Mouse (Mus musculus) liver, embryonic 15.5 days (tissue): ENCODE data around the gene Olfr180. TPM values are rescaled to one million over a fixed set of nuclear protein-coding genes. Genes with fewer than 3 reads are reported as not detected.

Experiments used
- ATAC-seq: fragments of 200-750 bp; cut with Nextera tagmentation; 2 replicates; pipeline ENCODE4 v1.8.0; 2017; ENCODE audit warnings: moderate number of reproducible peaks, mild to moderate bottlenecking, moderate library complexity; ENCODE audit not compliant: insufficient read depth
- H3K27ac ChIP-seq: fragments of 300-500 bp; sonication (generic); replicated peaks from 2 replicates; pipeline ENCODE4 v1.5.1; 2015; ENCODE audit warnings: mild to moderate bottlenecking, inconsistent platforms
- H3K27me3 ChIP-seq: fragments of 300-500 bp; sonication (generic); 2 replicates; pipeline ENCODE4 v1.6.1; 2015; ENCODE audit warnings: mild to moderate bottlenecking, inconsistent platforms
- H3K36me3 ChIP-seq: fragments of 300-500 bp; sonication (generic); replicated peaks from 2 replicates; pipeline ENCODE4 v1.6.1; 2015; ENCODE audit warnings: moderate library complexity, mild to moderate bottlenecking, inconsistent platforms
- H3K4me1 ChIP-seq: fragments of 300-500 bp; sonication (generic); replicated peaks from 2 replicates; pipeline ENCODE4 v1.6.1; 2015; ENCODE audit warnings: inconsistent platforms
- H3K4me2 ChIP-seq: fragments of 300-500 bp; sonication (generic); 2 replicates; pipeline ENCODE4 v1.6.1; 2015; ENCODE audit warnings: moderate library complexity, mild to moderate bottlenecking, inconsistent platforms
- H3K4me3 ChIP-seq: fragments of 300-500 bp; sonication (generic); replicated peaks from 2 replicates; pipeline ENCODE4 v1.5.1; 2015; ENCODE audit warnings: mild to moderate bottlenecking, inconsistent platforms
- H3K9ac ChIP-seq: fragments of 300-500 bp; sonication (generic); 2 replicates; pipeline ENCODE4 v1.6.1; 2015; ENCODE audit warnings: moderate library complexity, mild to moderate bottlenecking, inconsistent platforms
- H3K9me3 ChIP-seq: fragments of 300-500 bp; sonication (generic); replicated peaks from 2 replicates; pipeline ENCODE4 v1.6.1; 2016; ENCODE audit warnings: inconsistent platforms
- WGBS: fragments of 180-500 bp; shearing (Covaris S2); methylation state at CpG from one replicate; pipeline ENCODE4 v1.1.7; 2015; ENCODE audit warnings: mixed read lengths; ENCODE audit not compliant: insufficient replicate concordance; 5-methylcytosine and 5-hydroxymethylcytosine counted together
- polyA plus RNA-seq: library from polyadenylated mRNA; unstranded; fragments of >200 nt; fragmentation: Nextera tagmentation; extraction: Ambion mirVana; gene quantifications from 2 replicates; pipeline ENCODE4 v1.2.1, GENCODE M21; 2015

Olfr180 gene
- not detected in 2 replicates for polyA plus RNA-seq

GRCm38 (mm10) chr16:58929292-58929691, at the start of gene Olfr180:
Gene Olfr180 (minus strand): TSS chr16:58929392.
- H3K36me3 ChIP-seq: no peaks in the 10 kb centered on the region
- no peak for ATAC-seq
- 42% methylated on average over 4 of the region's 4 CpGs for WGBS
- H3K9me3 ChIP-seq: no peaks in the 10 kb centered on the region
- no peak within 1 kb of the TSS for H3K4me2 ChIP-seq
- H3K4me1 ChIP-seq: no peaks in the 10 kb centered on the region
- no peak within 1 kb of the TSS for H3K27ac ChIP-seq
- H3K4me3 ChIP-seq: no peak within 1 kb of the TSS
- no peak within 1 kb of the TSS for H3K9ac ChIP-seq
- H3K27me3 ChIP-seq: no peaks in the 10 kb centered on the region

- H3K4me3 ChIP-seq: no peak within 1 kb of the TSS
- H3K4me1 ChIP-seq: no peaks in the 10 kb centered on the region
- no peak for ATAC-seq
- no peak within 1 kb of the TSS for H3K4me2 ChIP-seq
- H3K27me3 ChIP-seq: no peaks in the 10 kb centered on the region
- H3K9me3 ChIP-seq: no peaks in the 10 kb centered on the region
- 24% methylated on average over 1 of the region's 1 CpGs for WGBS
- no peak within 1 kb of the TSS for H3K9ac ChIP-seq
- H3K36me3 ChIP-seq: no peaks in the 10 kb centered on the region
- H3K27ac ChIP-seq: no peak within 1 kb of the TSS
These were observed 537 bp downstream of the Olfr180 start, which contains the start of gene Olfr181 for GRCm38 (mm10) chr16:58928655-58929054. Gene Olfr181 (minus strand): TSS chr16:58928755.

GRCm38 (mm10) chr16:58891963-58892362, 37.2 kb downstream of the Olfr180 start, which contains the start of gene Olfr178:
Gene Olfr178 (minus strand): TSS chr16:58892063.
- no peak within 1 kb of the TSS for H3K9ac ChIP-seq
- no peak for ATAC-seq
- H3K4me2 ChIP-seq: no peak within 1 kb of the TSS
- H3K27ac ChIP-seq: no peak within 1 kb of the TSS
- no peak within 1 kb of the TSS for H3K4me3 ChIP-seq
- H3K36me3 ChIP-seq: no peaks in the 10 kb centered on the region
- 72% methylated on average over 3 of the region's 3 CpGs for WGBS
- H3K9me3 ChIP-seq: no peaks in the 10 kb centered on the region
- no peaks in the 10 kb centered on the region for H3K4me1 ChIP-seq
- no peaks in the 10 kb centered on the region for H3K27me3 ChIP-seq

- Histone ChIP-seq H3K4me2 (no peak overlapping the region), H3K27ac (no peak overlapping the region), H3K36me3 (no peaks in the 10 kb centered on the region), H3K9me3 (no peaks in the 10 kb centered on the region), H3K27me3 (no peaks in the 10 kb centered on the region), H3K4me1 (no peaks in the 10 kb centered on the region), H3K9ac (no peak overlapping the region), H3K4me3 (no peak overlapping the region)
- 76% methylated on average over 2 of the region's 2 CpGs for WGBS
- no peak for ATAC-seq
These were observed 44.8 kb downstream of the Olfr180 start for GRCm38 (mm10) chr16:58884416-58884815.

GRCm38 (mm10) chr16:58874668-58875067, 54.5 kb downstream of the Olfr180 start, which contains the start of gene Olfr177:
Gene Olfr177 (minus strand): TSS chr16:58874768.
- H3K27ac ChIP-seq: no peak within 1 kb of the TSS
- H3K36me3 ChIP-seq: no peaks in the 10 kb centered on the region
- no peak within 1 kb of the TSS for H3K4me2 ChIP-seq
- 27% methylated on average over 1 of the region's 1 CpGs for WGBS
- no peak within 1 kb of the TSS for H3K4me3 ChIP-seq
- no peak for ATAC-seq
- H3K27me3 ChIP-seq: no peaks in the 10 kb centered on the region
- H3K9ac ChIP-seq: no peak within 1 kb of the TSS
- H3K4me1 ChIP-seq: no peaks in the 10 kb centered on the region
- no peaks in the 10 kb centered on the region for H3K9me3 ChIP-seq

Other genes with a start within 250 kb of the Olfr180 start
- gene Gpr15, start 210.3 kb downstream of the Olfr180 start, polyA plus RNA-seq: 0.05 and 0.12 TPM in 2 replicates
- 24.6 and 25.4 TPM in 2 replicates for gene Cldnd1, start 201.5 kb downstream of the Olfr180 start, polyA plus RNA-seq
- not detected in 2 replicates for gene Olfr172, start 166.2 kb downstream of the Olfr180 start, polyA plus RNA-seq
- not detected in 2 replicates for gene Olfr173, start 129.1 kb downstream of the Olfr180 start, polyA plus RNA-seq
- gene Olfr175-ps1, start 102.6 kb downstream of the Olfr180 start, polyA plus RNA-seq: not detected in 2 replicates
- not detected in 2 replicates for gene Olfr177, start 54.6 kb downstream of the Olfr180 start, polyA plus RNA-seq
- not detected in 2 replicates for gene Olfr178, start 37.3 kb downstream of the Olfr180 start, polyA plus RNA-seq
- gene Olfr181, start 637 bp downstream of the Olfr180 start, polyA plus RNA-seq: not detected in 2 replicates
- not detected in 2 replicates for gene Olfr183, start 66.0 kb upstream of the Olfr180 start, polyA plus RNA-seq
- gene Olfr186, start 100.9 kb upstream of the Olfr180 start, polyA plus RNA-seq: not detected in 2 replicates
- gene Olfr187, start 110.4 kb upstream of the Olfr180 start, polyA plus RNA-seq: not detected in 2 replicates
- gene Olfr190, start 148.6 kb upstream of the Olfr180 start, polyA plus RNA-seq: not detected in 2 replicates
- not detected in 2 replicates for gene Olfr191, start 160.4 kb upstream of the Olfr180 start, polyA plus RNA-seq
- not detected in 2 replicates for gene Olfr193, start 182.5 kb upstream of the Olfr180 start, polyA plus RNA-seq
- gene Olfr194, start 191.7 kb upstream of the Olfr180 start, polyA plus RNA-seq: not detected in 2 replicates
- not detected in 2 replicates for gene Olfr195, start 217.7 kb upstream of the Olfr180 start, polyA plus RNA-seq
- not detected in 2 replicates for gene Olfr196, start 241.1 kb upstream of the Olfr180 start, polyA plus RNA-seq